Mouse (Mus musculus) v-Abl transformed pro-B cells (cell line): ENCODE data around the gene Ghdc.

Experiments
- in situ Hi-C, 2 experiments: fragments of 400-800 bp; cut with MboI; formaldehyde crosslinking; loops; one replicate each; pipeline ENCODE4 v1.15.1; 2025; ENCODE audit not compliant: unreplicated experiment in 2 of 2

The Ghdc gene

GRCm38 (mm10) chr11:100721254-100721653 is 49.5 kb downstream of the Ghdc start:
- in situ Hi-C loops, result no loop called here

GRCm38 (mm10) chr11:100720345-100720744 is 50.4 kb downstream of the Ghdc start:
- in situ Hi-C loops, result no loop called here

GRCm38 (mm10) chr11:100719893-100720292 is 50.9 kb downstream of the Ghdc start:
- in situ Hi-C loops, result loop anchor here (5.0 to 10.0 kb wide), 4 partner anchors 32 to 237 kb away; partner anchors contain the start of gene Hcrt (in 1 of the 2)

DNA sequence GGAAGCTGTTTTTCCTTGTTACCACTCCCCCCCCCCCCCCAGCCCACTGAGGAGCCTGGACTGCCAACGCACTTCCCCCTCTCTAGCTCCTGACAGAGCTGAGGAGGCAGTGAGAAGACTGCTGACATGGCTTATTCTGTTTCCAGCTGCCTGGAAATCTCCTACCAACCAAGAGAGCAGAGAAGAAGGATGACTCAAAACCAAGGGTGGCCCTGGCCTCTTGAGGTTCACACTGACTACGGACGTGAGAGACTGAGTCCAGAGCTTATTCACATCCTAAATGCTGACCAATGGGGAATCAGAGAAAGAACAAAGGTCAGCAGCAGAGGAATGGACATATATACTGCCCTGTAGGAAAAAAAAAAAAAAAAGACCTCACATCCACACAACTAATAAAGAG is 51.4 kb downstream of the Ghdc start:
- in situ Hi-C loops, result loop anchor here (5.0 to 10.0 kb wide), 4 partner anchors 33 to 238 kb away; partner anchors contain the start of gene Hcrt (in 1 of the 2)

DNA sequence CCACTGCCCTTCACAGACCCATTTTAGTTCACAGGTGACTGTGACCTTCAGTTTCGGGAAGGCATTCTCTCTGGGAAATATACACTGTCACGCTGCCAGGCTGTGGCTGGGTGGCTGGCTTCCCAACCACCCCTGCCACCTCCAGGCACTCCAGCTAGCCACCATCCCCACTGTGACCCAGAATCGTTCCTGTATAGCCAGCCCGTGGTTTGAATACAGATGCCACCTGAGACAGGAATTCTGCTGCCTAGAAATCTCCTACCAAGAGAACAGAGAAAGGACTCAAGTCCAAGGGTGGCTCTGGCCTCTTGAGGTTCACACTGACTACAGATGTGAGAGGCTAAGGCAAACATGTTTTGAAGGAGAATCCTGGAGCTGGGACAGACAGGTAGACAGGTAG is 51.9 kb downstream of the Ghdc start:
- in situ Hi-C loops, result loop anchor here (5.0 to 10.0 kb wide), 4 partner anchors 33 to 238 kb away; partner anchors contain the start of gene Hcrt (in 1 of the 2)

GRCm38 (mm10) chr11:100718462-100718861 is 52.3 kb downstream of the Ghdc start:
- in situ Hi-C loops, result loop anchor here (5.0 to 10.0 kb wide), 4 partner anchors 34 to 239 kb away; partner anchors contain the start of gene Hcrt (in 1 of the 2)

DNA sequence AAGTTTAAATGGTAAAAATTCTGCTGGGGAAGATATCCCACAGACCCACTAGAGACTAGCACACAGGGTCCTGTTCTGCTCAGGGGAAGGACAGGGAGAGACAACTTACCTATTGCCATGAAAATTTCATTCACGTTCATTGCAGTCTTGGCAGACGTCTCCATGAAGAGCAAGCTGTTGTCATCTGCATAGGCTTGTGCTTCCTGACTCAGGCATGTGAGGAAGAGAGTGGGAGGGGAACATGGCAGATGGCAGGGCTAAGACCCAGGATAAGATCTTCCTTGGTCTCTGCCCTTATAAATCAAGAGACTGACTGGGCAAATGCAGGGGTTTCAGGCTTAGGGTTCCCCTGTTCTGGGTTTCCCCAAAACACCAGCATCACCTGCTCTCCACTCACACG is 54.1 kb downstream of the Ghdc start:
- in situ Hi-C loops, result loop anchor here (5.0 to 10.0 kb wide), 4 partner anchors 36 to 241 kb away; partner anchors contain the start of gene Hcrt (in 1 of the 2)
